ENCODE assay signal across 27 mouse cellular contexts in the genomic region with DNA sequence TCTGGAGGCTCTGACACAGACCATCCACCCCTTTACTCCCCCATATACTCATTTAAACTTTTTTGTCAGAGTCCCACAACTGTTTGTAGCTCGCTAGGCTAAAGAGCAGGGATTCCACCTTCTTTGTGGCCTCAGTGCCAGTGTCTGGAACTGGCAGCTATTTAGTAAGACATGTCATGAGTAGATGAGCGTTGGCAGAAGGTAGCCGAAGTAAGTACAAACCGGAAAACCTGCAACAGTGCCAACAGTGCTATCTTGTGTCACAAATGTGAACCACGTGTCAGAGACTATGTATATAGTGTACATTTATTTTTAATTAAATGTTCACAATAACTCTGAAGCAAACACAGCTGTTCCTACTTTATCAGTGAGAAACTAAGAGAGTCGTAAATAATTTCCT. TPM values are rescaled to one million over a fixed set of nuclear protein-coding genes. Genes with fewer than 3 reads are reported as not detected.
A peak's percentile ranks its signal among the peaks of the same experiment; 100 is the strongest.
DNase-seq lines count a peak whose midpoint lies in the region; ATAC-seq lines count a peak whose summit lies in the region.
"Had no signal": no experiment of that assay in that cellular context is flagged by ENCODE, and none has a peak within 500 bp of the region (broad histone marks: within the 10 kb centered on the region; RNA-seq: fewer than 3 reads in every experiment).

No protein-coding gene starts in this region.

- H3K9ac ChIP-seq in limb, embryonic 11.5 days (ENCODE audit: low read length): no peak overlapping the region
- no peak overlapping the region for H3K9ac ChIP-seq in intestine, embryonic 15.5 days
- H3K9ac ChIP-seq in limb, embryonic 13.5 days: no peak overlapping the region
- H3K9ac ChIP-seq: embryonic facial prominence, embryonic 15.5 days; forebrain, embryonic 12.5 days; forebrain, embryonic 15.5 days; heart, embryonic 13.5 days; hindbrain, embryonic 12.5 days; hindbrain, embryonic 15.5 days had no signal

- DNase-seq in limb, embryonic 11.5 days (ENCODE audit: low spot score): no peak
- DNase-seq in limb, embryonic 10.5 days (ENCODE audit: low spot score): no peak
- no peak for DNase-seq in layer of hippocampus, adult 9-10 months (ENCODE audit: low spot score)
- DNase-seq in hindbrain, embryonic 10.5 days (ENCODE audit: low spot score): no peak
- DNase-seq: adrenal gland, adult 2 months; adrenal gland, postnatal 14 days; B cell, adult 2 months; cerebellum, adult 11-12 months; cerebellum, adult 8-10 months; cerebellum, postnatal 36 days; embryo, embryonic 11 days; gastrocnemius, postnatal 25 days; heart, adult 2 months; heart, postnatal 14 days; heart, postnatal 4 days had no signal

- H3K27me3 ChIP-seq in limb, embryonic 11.5 days (ENCODE audit: control insufficient read depth, insufficient read depth, low read length): no peaks in the 10 kb centered on the region
- no peaks in the 10 kb centered on the region for H3K27me3 ChIP-seq in limb, embryonic 10.5 days (ENCODE audit: low read depth, poor library complexity, severe bottlenecking)
- H3K27me3 ChIP-seq in intestine, embryonic 15.5 days (replicated peaks): no peaks in the 10 kb centered on the region
- H3K27me3 ChIP-seq in limb, embryonic 13.5 days: no peaks in the 10 kb centered on the region
- H3K27me3 ChIP-seq in hindbrain, embryonic 10.5 days (ENCODE audit: insufficient read depth, poor library complexity, severe bottlenecking): no peaks in the 10 kb centered on the region
- H3K27me3 ChIP-seq: CH12.LX; embryonic facial prominence, embryonic 15.5 days; forebrain, embryonic 12.5 days; forebrain, embryonic 15.5 days; hindbrain, embryonic 12.5 days; hindbrain, embryonic 15.5 days had no signal

- 0 out of 2 replicates have a peak overlapping the region, but pooled peaks have one; percentile 21 for H3K27ac ChIP-seq in limb, embryonic 11.5 days (replicated peaks; ENCODE audit: low read depth, low read length)
- no peak overlapping the region for H3K27ac ChIP-seq in limb, embryonic 10.5 days
- H3K27ac ChIP-seq in intestine, embryonic 15.5 days: peak overlapping the region; percentile 48; the same call in 1 of the 2 replicates
- H3K27ac ChIP-seq in limb, embryonic 13.5 days: 0 out of 2 replicates have a peak overlapping the region, but pooled peaks have one; percentile 15
- no peak overlapping the region for H3K27ac ChIP-seq in hindbrain, embryonic 10.5 days
- H3K27ac ChIP-seq: embryonic facial prominence, embryonic 15.5 days; forebrain, embryonic 12.5 days; forebrain, embryonic 15.5 days; heart, adult 2 months; heart, embryonic 10.5 days; heart, embryonic 13.5 days; hindbrain, embryonic 12.5 days; hindbrain, embryonic 15.5 days had no signal

- 0 out of 2 replicates have a peak, but pooled peaks cover 6% of the 10 kb centered on the region for H3K4me1 ChIP-seq in limb, embryonic 11.5 days (ENCODE audit: control insufficient read depth, insufficient read depth, low read length)
- peaks cover 15% of the 10 kb centered on the region; the same call in 1 of the 2 replicates for H3K4me1 ChIP-seq in limb, embryonic 10.5 days
- peaks cover 4% of the 10 kb centered on the region; the same call in 1 of the 2 replicates for H3K4me1 ChIP-seq in intestine, embryonic 15.5 days (replicated peaks)
- peaks cover 29% of the 10 kb centered on the region for H3K4me1 ChIP-seq in limb, embryonic 13.5 days
- no peaks in the 10 kb centered on the region for H3K4me1 ChIP-seq in hindbrain, embryonic 10.5 days (replicated peaks)
- H3K4me1 ChIP-seq: embryonic facial prominence, embryonic 15.5 days; forebrain, embryonic 12.5 days; forebrain, embryonic 15.5 days; heart, embryonic 10.5 days; heart, embryonic 13.5 days; hindbrain, embryonic 12.5 days; hindbrain, embryonic 15.5 days had no signal

- H3K4me2 ChIP-seq in limb, embryonic 11.5 days (ENCODE audit: low read depth, severe bottlenecking): no peak overlapping the region
- no peak overlapping the region for H3K4me2 ChIP-seq in intestine, embryonic 15.5 days (replicated peaks)
- H3K4me2 ChIP-seq in limb, embryonic 13.5 days (replicated peaks): no peak overlapping the region
- H3K4me2 ChIP-seq: embryonic facial prominence, embryonic 15.5 days; forebrain, embryonic 12.5 days; forebrain, embryonic 15.5 days; heart, embryonic 13.5 days; hindbrain, embryonic 12.5 days; hindbrain, embryonic 15.5 days had no signal

- ATAC-seq in limb, embryonic 11.5 days (ENCODE audit: insufficient number of reproducible peaks, low FRiP score, low TSS enrichment, low read depth): no peak
- no peak for ATAC-seq in intestine, embryonic 15.5 days
- no peak for ATAC-seq in limb, embryonic 13.5 days (ENCODE audit: low FRiP score, low read depth)
- ATAC-seq: forebrain, embryonic 15.5 days; Patski had no signal

- H3K4me3 ChIP-seq in limb, embryonic 11.5 days (ENCODE audit: low read depth, low read length): no peak overlapping the region
- H3K4me3 ChIP-seq in limb, embryonic 10.5 days: no peak overlapping the region
- H3K4me3 ChIP-seq in intestine, embryonic 15.5 days (replicated peaks): no peak overlapping the region
- no peak overlapping the region for H3K4me3 ChIP-seq in limb, embryonic 13.5 days
- H3K4me3 ChIP-seq in hindbrain, embryonic 10.5 days: no peak overlapping the region
- H3K4me3 ChIP-seq: embryonic facial prominence, embryonic 15.5 days; forebrain, embryonic 12.5 days; forebrain, embryonic 15.5 days; heart, adult 2 months; heart, embryonic 10.5 days; heart, embryonic 13.5 days; hindbrain, embryonic 12.5 days; hindbrain, embryonic 15.5 days had no signal

- H3K9me3 ChIP-seq in limb, embryonic 11.5 days (ENCODE audit: control insufficient read depth, low read length): no peaks in the 10 kb centered on the region
- H3K9me3 ChIP-seq in limb, embryonic 10.5 days (replicated peaks): no peaks in the 10 kb centered on the region
- no peaks in the 10 kb centered on the region for H3K9me3 ChIP-seq in intestine, embryonic 15.5 days
- no peaks in the 10 kb centered on the region for H3K9me3 ChIP-seq in limb, embryonic 13.5 days
- no peaks in the 10 kb centered on the region for H3K9me3 ChIP-seq in hindbrain, embryonic 10.5 days
- H3K9me3 ChIP-seq: embryonic facial prominence, embryonic 15.5 days; forebrain, embryonic 12.5 days; forebrain, embryonic 15.5 days; G1E; heart, embryonic 10.5 days; heart, embryonic 13.5 days; hindbrain, embryonic 12.5 days; hindbrain, embryonic 15.5 days had no signal

- WGBS in limb, embryonic 11.5 days: 59% methylated on average over 6 of the region's 6 CpGs
- WGBS in limb, embryonic 10.5 days: 75% methylated on average over 6 of the region's 6 CpGs
- 41% methylated on average over 6 of the region's 6 CpGs for WGBS in intestine, embryonic 15.5 days
- 33% methylated on average over 6 of the region's 6 CpGs for WGBS in limb, embryonic 13.5 days
- 83% methylated on average over 6 of the region's 6 CpGs for WGBS in hindbrain, embryonic 10.5 days

- H3K36me3 ChIP-seq in limb, embryonic 11.5 days (ENCODE audit: control insufficient read depth, insufficient read depth, low read length): no peaks in the 10 kb centered on the region
- no peaks in the 10 kb centered on the region for H3K36me3 ChIP-seq in limb, embryonic 10.5 days
- H3K36me3 ChIP-seq in intestine, embryonic 15.5 days: no peaks in the 10 kb centered on the region
- no peaks in the 10 kb centered on the region for H3K36me3 ChIP-seq in limb, embryonic 13.5 days
- no peaks in the 10 kb centered on the region for H3K36me3 ChIP-seq in hindbrain, embryonic 10.5 days
- H3K36me3 ChIP-seq: embryonic facial prominence, embryonic 15.5 days; forebrain, embryonic 12.5 days; forebrain, embryonic 15.5 days; G1E; heart, embryonic 10.5 days; heart, embryonic 13.5 days; hindbrain, embryonic 12.5 days; hindbrain, embryonic 15.5 days had no signal

RNA-seq across cellular contexts. Expression of a gene that starts 15.0 kb away (rescaled TPM):
- polyA plus RNA-seq in limb, embryonic 11.5 days (2014; fragmentation: Nextera tagmentation; extraction: Ambion mirVana): 269 TPM in 2 replicates
- 284 and 290 TPM in 2 replicates for polyA plus RNA-seq in limb, embryonic 10.5 days (2016; fragmentation: Nextera tagmentation; extraction: Ambion mirVana)
- polyA plus RNA-seq in intestine, embryonic 15.5 days (2015; fragmentation: Nextera tagmentation; extraction: Ambion mirVana): 331 and 342 TPM in 2 replicates
- 307 and 325 TPM in 2 replicates for polyA plus RNA-seq in limb, embryonic 13.5 days (2015; fragmentation: Nextera tagmentation; extraction: Ambion mirVana)
- 273 and 275 TPM in 2 replicates for polyA plus RNA-seq in hindbrain, embryonic 10.5 days (2016; fragmentation: Nextera tagmentation; extraction: Ambion mirVana)

RNA-seq across cellular contexts. Expression of a gene that starts 15.5 kb away (rescaled TPM):
- polyA plus RNA-seq in limb, embryonic 11.5 days (2014; fragmentation: Nextera tagmentation; extraction: Ambion mirVana): 0.34 and 0.39 TPM in 2 replicates
- 0.58 and 0.66 TPM in 2 replicates for polyA plus RNA-seq in limb, embryonic 10.5 days (2016; fragmentation: Nextera tagmentation; extraction: Ambion mirVana)
- polyA plus RNA-seq in intestine, embryonic 15.5 days (2015; fragmentation: Nextera tagmentation; extraction: Ambion mirVana): 0.55 and 0.62 TPM in 2 replicates
- polyA plus RNA-seq in limb, embryonic 13.5 days (2015; fragmentation: Nextera tagmentation; extraction: Ambion mirVana): 0.83 and 0.85 TPM in 2 replicates
- polyA plus RNA-seq in hindbrain, embryonic 10.5 days (2016; fragmentation: Nextera tagmentation; extraction: Ambion mirVana): 0.44 and 0.60 TPM in 2 replicates

RNA-seq across cellular contexts. Expression of a gene that starts 59.5 kb away (rescaled TPM):
- polyA plus RNA-seq in limb, embryonic 11.5 days (2014; fragmentation: Nextera tagmentation; extraction: Ambion mirVana): 30.0 and 30.8 TPM in 2 replicates
- polyA plus RNA-seq in limb, embryonic 10.5 days (2016; fragmentation: Nextera tagmentation; extraction: Ambion mirVana): 16.6 and 23.8 TPM in 2 replicates
- polyA plus RNA-seq in intestine, embryonic 15.5 days (2015; fragmentation: Nextera tagmentation; extraction: Ambion mirVana): 19.5 and 23.3 TPM in 2 replicates
- polyA plus RNA-seq in limb, embryonic 13.5 days (2015; fragmentation: Nextera tagmentation; extraction: Ambion mirVana): 21.2 and 21.3 TPM in 2 replicates
- 22.9 and 28.1 TPM in 2 replicates for polyA plus RNA-seq in hindbrain, embryonic 10.5 days (2016; fragmentation: Nextera tagmentation; extraction: Ambion mirVana)

Comparison
In these comparisons a context has a peak if more than half of its experiments do, and no peak if none do; other contexts are left out.
1. H3K27ac ChIP-seq: peak in limb, embryonic 11.5 days (single experiment), intestine, embryonic 15.5 days (single experiment) and limb, embryonic 13.5 days (single experiment); none in limb, embryonic 10.5 days (single experiment) and hindbrain, embryonic 10.5 days (single experiment).